Mouse (Mus musculus): ENCODE data around the gene Rassf3. TPM values are rescaled to one million over a fixed set of nuclear protein-coding genes. Genes with fewer than 3 reads are reported as not detected.

Gene Rassf3
- polyA plus RNA-seq, 1 experiment from 2014 or later, result 13.3 TPM

GRCm38 (mm10) chr10:121479987-121480386 lies 3.8 kb upstream of the Rassf3 start:
- Histone ChIP-seq H3K4me1 (ENCODE audit: control insufficient read depth, low read depth, low read length) (peaks cover 25% of the 10 kb centered on the region), H3K4me2 (ENCODE audit: low read depth, low read length) (no peak overlapping the region), H3K27me3 (ENCODE audit: control insufficient read depth, insufficient read depth, low read depth, low read length) (peaks cover 2% of the 10 kb centered on the region), H3K36me3 (ENCODE audit: control insufficient read depth, insufficient read depth) (no peaks in the 10 kb centered on the region), H3K9ac (ENCODE audit: low read depth, low read length) (no peak overlapping the region), H3K4me3 (ENCODE audit: low read depth, low read length) (no peak overlapping the region), H3K27ac (ENCODE audit: low read length) (no peak overlapping the region), H3K9me3 (replicated peaks; ENCODE audit: control insufficient read depth, low read length) (no peaks in the 10 kb centered on the region)
- no peak for ATAC-seq (ENCODE audit: low read depth)
- WGBS (ENCODE audit: insufficient replicate concordance), result 70% methylated on average over 1 of the region's 1 CpGs

DNA sequence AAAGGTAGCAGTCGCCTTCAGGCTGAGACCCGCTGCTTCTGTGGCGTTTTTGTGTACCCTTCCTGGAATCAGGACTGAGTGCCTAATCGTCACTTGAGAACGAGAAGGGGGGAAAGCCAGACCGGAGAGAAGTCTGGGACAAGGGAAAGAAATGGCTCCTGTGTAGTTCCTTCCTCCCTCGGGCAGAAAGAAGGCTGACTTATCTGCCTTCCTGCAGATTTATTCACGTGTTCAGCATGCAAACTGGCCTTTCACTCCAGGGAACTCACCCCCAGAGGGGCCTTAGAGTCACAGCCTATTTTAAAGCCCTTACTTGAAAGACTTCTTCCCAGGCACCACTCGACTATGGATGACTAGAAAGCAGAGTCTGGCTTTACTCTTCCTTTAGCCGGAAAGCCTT lies 1.3 kb upstream of the Rassf3 start:
- Histone ChIP-seq H3K27ac (ENCODE audit: low read length) (peak overlapping the region; percentile 87), H3K4me3 (ENCODE audit: low read depth, low read length) (no peak overlapping the region; the same call in 1 of the 2 replicates), H3K36me3 (ENCODE audit: control insufficient read depth, insufficient read depth) (no peaks in the 10 kb centered on the region), H3K27me3 (ENCODE audit: control insufficient read depth, insufficient read depth, low read depth, low read length) (peaks cover 2% of the 10 kb centered on the region), H3K4me1 (ENCODE audit: control insufficient read depth, low read depth, low read length) (peaks cover 40% of the 10 kb centered on the region), H3K9me3 (replicated peaks; ENCODE audit: control insufficient read depth, low read length) (no peaks in the 10 kb centered on the region), H3K9ac (ENCODE audit: low read depth, low read length) (peak overlapping the region; percentile 71), H3K4me2 (ENCODE audit: low read depth, low read length) (peak overlapping the region; percentile 97)
- no peak for ATAC-seq (ENCODE audit: low read depth)
- WGBS (ENCODE audit: insufficient replicate concordance), result 10% methylated on average over 10 of the region's 10 CpGs

GRCm38 (mm10) chr10:121476968-121477337 lies 806 bp upstream of the Rassf3 start:
- WGBS (ENCODE audit: insufficient replicate concordance), result 9% methylated on average over 8 of the region's 8 CpGs
- H3K27me3 ChIP-seq (ENCODE audit: control insufficient read depth, insufficient read depth, low read depth, low read length), result peaks cover 2% of the 10 kb centered on the region
- H3K9ac ChIP-seq (ENCODE audit: low read depth, low read length), result peak overlapping the region; percentile 71
- no peaks in the 10 kb centered on the region for H3K36me3 ChIP-seq (ENCODE audit: control insufficient read depth, insufficient read depth)
- peak overlapping the region; percentile 78 for H3K4me3 ChIP-seq (ENCODE audit: low read depth, low read length)
- H3K27ac ChIP-seq (ENCODE audit: low read length), result peak overlapping the region; percentile 87
- ATAC-seq (ENCODE audit: low read depth), result no peak
- H3K9me3 ChIP-seq (replicated peaks; ENCODE audit: control insufficient read depth, low read length), result no peaks in the 10 kb centered on the region
- peaks cover 45% of the 10 kb centered on the region for H3K4me1 ChIP-seq (ENCODE audit: control insufficient read depth, low read depth, low read length)
- peak overlapping the region; percentile 97 for H3K4me2 ChIP-seq (ENCODE audit: low read depth, low read length)

DNA sequence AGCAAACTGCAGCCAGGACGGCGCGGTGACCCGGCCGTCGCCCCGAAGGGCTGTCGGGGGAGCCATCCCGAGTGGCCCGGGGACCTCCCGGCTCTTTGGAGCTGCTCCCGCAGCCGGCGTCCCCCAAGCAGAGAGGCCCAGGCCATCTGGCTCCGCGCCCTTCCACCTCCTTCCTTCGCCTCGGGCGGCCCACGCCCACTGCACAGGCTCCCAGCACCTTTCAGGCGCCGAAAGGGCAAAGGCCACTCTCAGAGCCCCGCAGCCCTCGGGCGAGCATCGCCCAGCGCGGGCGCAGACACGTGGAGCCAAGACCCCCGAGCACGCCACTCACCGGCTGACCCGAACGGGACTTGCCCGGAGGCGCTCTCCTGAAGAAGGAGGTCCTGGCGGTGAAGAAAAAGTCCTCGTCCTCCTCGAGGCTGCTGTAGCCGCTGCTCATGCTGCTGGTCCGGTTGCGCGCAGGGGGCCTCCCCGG lies 438 bp downstream of the Rassf3 start:
- Histone ChIP-seq H3K9ac (ENCODE audit: low read depth, low read length) (peak overlapping the region; percentile 84), H3K4me3 (ENCODE audit: low read depth, low read length) (peak overlapping the region; percentile 78), H3K27me3 (ENCODE audit: control insufficient read depth, insufficient read depth, low read depth, low read length) (peaks cover 2% of the 10 kb centered on the region), H3K9me3 (replicated peaks; ENCODE audit: control insufficient read depth, low read length) (no peaks in the 10 kb centered on the region), H3K4me1 (ENCODE audit: control insufficient read depth, low read depth, low read length) (peaks cover 52% of the 10 kb centered on the region), H3K36me3 (ENCODE audit: control insufficient read depth, insufficient read depth) (no peaks in the 10 kb centered on the region), H3K4me2 (ENCODE audit: low read depth, low read length) (peak overlapping the region; percentile 97), H3K27ac (ENCODE audit: low read length) (peak overlapping the region; percentile 85)
- ATAC-seq (ENCODE audit: low read depth), result peak; percentile 58
- WGBS (ENCODE audit: insufficient replicate concordance), result under 1% methylated on average over 45 of the region's 45 CpGs

GRCm38 (mm10) chr10:121475101-121475671 lies 961 bp downstream of the Rassf3 start:
- ATAC-seq (ENCODE audit: low read depth), result no peak
- H3K4me1 ChIP-seq (ENCODE audit: control insufficient read depth, low read depth, low read length), result peaks cover 56% of the 10 kb centered on the region

DNA sequence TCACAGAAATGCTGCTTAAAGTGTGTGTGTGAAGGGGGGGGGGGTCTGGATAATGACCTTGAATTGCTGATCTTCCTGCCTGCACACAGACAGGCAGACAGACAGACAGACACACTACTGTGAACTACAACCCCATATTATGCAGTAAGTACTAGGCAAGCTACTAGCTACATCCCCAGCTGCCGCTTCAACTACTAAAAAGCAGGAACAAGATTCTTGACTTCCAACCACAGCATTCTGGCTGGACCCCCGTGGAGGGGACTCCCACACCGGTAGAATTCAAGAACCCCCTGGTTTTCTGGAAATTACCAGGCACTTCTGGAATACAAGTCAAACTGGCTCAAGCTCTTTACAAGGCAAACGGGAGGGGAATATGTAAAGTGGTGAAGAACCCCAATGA lies 1.9 kb downstream of the Rassf3 start:
- Histone ChIP-seq H3K4me2 (ENCODE audit: low read depth, low read length) (peak overlapping the region; percentile 97), H3K9me3 (replicated peaks; ENCODE audit: control insufficient read depth, low read length) (no peaks in the 10 kb centered on the region), H3K4me3 (ENCODE audit: low read depth, low read length) (peak overlapping the region; percentile 78), H3K9ac (ENCODE audit: low read depth, low read length) (peak overlapping the region; percentile 84), H3K27me3 (ENCODE audit: control insufficient read depth, insufficient read depth, low read depth, low read length) (peaks cover 2% of the 10 kb centered on the region), H3K36me3 (ENCODE audit: control insufficient read depth, insufficient read depth) (no peaks in the 10 kb centered on the region), H3K27ac (ENCODE audit: low read length) (peak overlapping the region; percentile 31; the same call in 1 of the 2 replicates), H3K4me1 (ENCODE audit: control insufficient read depth, low read depth, low read length) (peaks cover 62% of the 10 kb centered on the region)
- no peak for ATAC-seq (ENCODE audit: low read depth)
- 13% methylated on average over 4 of the region's 4 CpGs for WGBS (ENCODE audit: insufficient replicate concordance)

More at GRCm38 (mm10) chr10:121475101-121475671, 961 bp downstream of the Rassf3 start:
- Histone ChIP-seq H3K36me3 (ENCODE audit: control insufficient read depth, insufficient read depth) (no peaks in the 10 kb centered on the region), H3K27me3 (ENCODE audit: control insufficient read depth, insufficient read depth, low read depth, low read length) (peaks cover 2% of the 10 kb centered on the region), H3K4me3 (ENCODE audit: low read depth, low read length) (peak overlapping the region; percentile 78), H3K27ac (ENCODE audit: low read length) (peak overlapping the region; percentile 85), H3K9ac (ENCODE audit: low read depth, low read length) (peak overlapping the region; percentile 84), H3K4me2 (ENCODE audit: low read depth, low read length) (peak overlapping the region; percentile 97), H3K9me3 (replicated peaks; ENCODE audit: control insufficient read depth, low read length) (no peaks in the 10 kb centered on the region)
- 2% methylated on average over 31 of the region's 31 CpGs for WGBS (ENCODE audit: insufficient replicate concordance)

DNA sequence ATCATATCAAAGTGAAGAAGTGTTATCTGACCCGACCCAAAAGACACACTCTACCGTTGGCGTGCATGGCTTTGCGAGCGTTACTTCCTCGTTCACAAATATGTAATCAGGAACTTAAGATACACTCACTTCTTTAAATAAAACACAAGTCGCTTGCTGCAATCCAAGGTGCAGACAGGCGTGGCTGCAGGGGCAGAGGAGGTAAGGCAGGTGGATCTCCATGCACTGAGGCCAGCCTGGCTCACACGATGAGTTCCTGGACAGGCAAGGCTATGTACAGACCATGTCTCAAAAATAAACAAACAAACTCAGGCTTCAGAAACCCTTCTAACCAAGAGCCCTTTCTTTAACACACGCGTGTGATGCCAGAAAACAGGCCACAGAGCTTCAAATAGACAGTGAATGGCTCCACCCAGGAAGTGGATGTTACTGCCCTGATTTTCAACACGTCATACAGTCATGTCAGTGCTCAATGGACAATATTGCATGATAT lies 2.4 kb downstream of the Rassf3 start:
- Histone ChIP-seq H3K4me1 (ENCODE audit: control insufficient read depth, low read depth, low read length) (peaks cover 65% of the 10 kb centered on the region), H3K27me3 (ENCODE audit: control insufficient read depth, insufficient read depth, low read depth, low read length) (peaks cover 2% of the 10 kb centered on the region), H3K4me3 (ENCODE audit: low read depth, low read length) (peak overlapping the region; percentile 78), H3K9ac (ENCODE audit: low read depth, low read length) (no peak overlapping the region), H3K36me3 (ENCODE audit: control insufficient read depth, insufficient read depth) (no peaks in the 10 kb centered on the region), H3K27ac (ENCODE audit: low read length) (0 out of 2 replicates have a peak overlapping the region, but pooled peaks have one; percentile 43), H3K4me2 (ENCODE audit: low read depth, low read length) (peak overlapping the region; percentile 97), H3K9me3 (replicated peaks; ENCODE audit: control insufficient read depth, low read length) (no peaks in the 10 kb centered on the region)
- no peak for ATAC-seq (ENCODE audit: low read depth)
- WGBS (ENCODE audit: insufficient replicate concordance), result 5% methylated on average over 12 of the region's 12 CpGs

DNA sequence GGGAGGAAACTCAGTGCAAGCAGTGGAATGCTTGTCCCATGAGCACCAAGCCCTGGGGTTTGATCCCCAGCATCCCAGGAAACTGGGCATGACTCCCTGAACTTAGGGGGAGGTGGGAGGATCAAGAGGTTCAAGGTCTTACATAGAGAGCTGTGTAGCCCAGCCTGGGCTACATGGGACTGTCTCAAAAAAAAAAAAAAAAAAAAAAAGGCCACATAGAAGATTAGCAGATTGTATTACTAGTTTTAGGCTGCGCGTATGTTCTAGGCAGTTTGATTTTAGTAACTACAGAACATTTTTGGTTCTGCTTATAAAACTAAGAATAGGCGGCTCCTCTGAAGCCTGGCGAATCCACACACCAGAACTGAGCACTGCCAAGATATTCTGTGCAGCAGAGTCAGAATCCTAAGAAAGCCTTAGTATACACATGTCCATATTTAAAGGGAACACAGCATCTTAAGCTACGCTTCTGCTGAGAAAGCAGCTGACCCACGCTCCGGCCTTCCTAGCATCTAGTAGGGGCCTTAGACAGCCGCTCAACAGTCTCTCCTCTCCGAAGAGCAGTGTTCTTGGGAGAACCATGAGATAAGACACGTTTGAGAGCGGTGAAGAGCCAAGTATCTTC lies 3.4 kb downstream of the Rassf3 start:
- WGBS (ENCODE audit: insufficient replicate concordance), result 45% methylated on average over 11 of the region's 11 CpGs
- no peak for ATAC-seq (ENCODE audit: low read depth)
- Histone ChIP-seq H3K9ac (ENCODE audit: low read depth, low read length) (no peak overlapping the region), H3K27me3 (ENCODE audit: control insufficient read depth, insufficient read depth, low read depth, low read length) (peaks cover 2% of the 10 kb centered on the region), H3K36me3 (ENCODE audit: control insufficient read depth, insufficient read depth) (no peaks in the 10 kb centered on the region), H3K4me1 (ENCODE audit: control insufficient read depth, low read depth, low read length) (peaks cover 69% of the 10 kb centered on the region), H3K27ac (ENCODE audit: low read length) (no peak overlapping the region), H3K4me2 (ENCODE audit: low read depth, low read length) (peak overlapping the region; percentile 97; the same call in 1 of the 2 replicates), H3K9me3 (replicated peaks; ENCODE audit: control insufficient read depth, low read length) (no peaks in the 10 kb centered on the region), H3K4me3 (ENCODE audit: low read depth, low read length) (no peak overlapping the region)
